Mouse (Mus musculus): ENCODE measurements around the gene Ankle1. TPM values are rescaled to one million over a fixed set of nuclear protein-coding genes. Genes with fewer than 3 reads are reported as not detected.

Ankle1 gene
- polyA plus RNA-seq, 1 experiment from 2014 or later: 26.4 TPM

DNA sequence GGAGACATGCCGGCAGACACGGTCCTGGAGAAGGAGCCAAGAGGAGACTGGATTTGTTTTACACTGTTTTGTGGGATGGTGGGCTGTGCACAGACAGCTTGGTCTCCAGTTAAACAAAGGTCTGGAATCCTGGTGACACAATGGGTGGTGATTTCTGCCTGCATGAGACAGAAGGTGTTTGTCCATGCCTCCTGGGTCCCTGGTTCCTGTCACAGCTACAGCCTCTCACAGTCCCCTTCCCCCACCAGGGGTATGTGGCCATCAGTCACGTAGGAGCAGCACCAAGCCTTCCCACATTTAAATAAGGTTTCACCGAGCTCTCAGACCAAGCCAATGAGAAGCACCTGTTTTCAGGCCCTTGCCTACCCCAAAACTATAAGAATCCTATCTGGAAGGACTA lies 45.5 kb downstream of the Ankle1 start:
- 62% methylated on average over 4 of the region's 4 CpGs for WGBS
- no peaks in the 10 kb centered on the region for H3K4me1 ChIP-seq
- H3K27me3 ChIP-seq: no peaks in the 10 kb centered on the region
- H3K27ac ChIP-seq: no peak overlapping the region
- no peaks in the 10 kb centered on the region for H3K9me3 ChIP-seq (replicated peaks)
- H3K4me3 ChIP-seq: no peak overlapping the region
- H3K4me2 ChIP-seq (replicated peaks): no peak overlapping the region
- ATAC-seq (ENCODE audit: low FRiP score): no peak
- H3K36me3 ChIP-seq: peaks cover 3% of the 10 kb centered on the region; the same call in 1 of the 2 replicates
- no peak overlapping the region for H3K9ac ChIP-seq

DNA sequence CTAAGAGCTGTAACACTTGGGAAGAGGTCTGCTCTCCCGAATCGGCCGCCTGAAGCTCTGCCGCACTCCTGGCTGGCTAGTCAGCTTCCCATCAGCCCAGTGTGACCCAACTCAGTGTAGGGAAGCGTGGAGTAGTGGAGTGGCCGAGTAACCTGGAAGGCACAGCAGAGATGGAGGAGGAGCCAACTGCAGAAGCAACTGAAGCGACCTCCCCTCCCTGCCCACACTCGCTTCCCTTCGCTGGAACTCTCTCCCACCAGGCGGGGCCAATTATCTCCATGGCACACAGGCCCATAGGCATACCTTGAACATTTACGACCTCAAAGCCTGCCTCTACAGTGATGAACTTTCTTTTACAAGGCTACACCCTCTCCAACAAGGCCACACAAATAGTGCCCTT lies 46.0 kb downstream of the Ankle1 start:
- no peaks in the 10 kb centered on the region for H3K27me3 ChIP-seq
- H3K4me1 ChIP-seq: no peaks in the 10 kb centered on the region
- H3K4me2 ChIP-seq (replicated peaks): no peak overlapping the region
- H3K9ac ChIP-seq: no peak overlapping the region
- H3K4me3 ChIP-seq: no peak overlapping the region
- no peak for ATAC-seq (ENCODE audit: low FRiP score)
- H3K27ac ChIP-seq: no peak overlapping the region
- no peaks in the 10 kb centered on the region for H3K9me3 ChIP-seq (replicated peaks)
- H3K36me3 ChIP-seq: peaks cover 7% of the 10 kb centered on the region; the same call in 1 of the 2 replicates
- 50% methylated on average over 11 of the region's 11 CpGs for WGBS

GRCm38 (mm10) chr8:71452669-71453068 lies 46.9 kb downstream of the Ankle1 start:
- H3K9ac ChIP-seq: no peak overlapping the region
- H3K4me1 ChIP-seq: no peaks in the 10 kb centered on the region
- WGBS: 75% methylated on average over 2 of the region's 2 CpGs

DNA sequence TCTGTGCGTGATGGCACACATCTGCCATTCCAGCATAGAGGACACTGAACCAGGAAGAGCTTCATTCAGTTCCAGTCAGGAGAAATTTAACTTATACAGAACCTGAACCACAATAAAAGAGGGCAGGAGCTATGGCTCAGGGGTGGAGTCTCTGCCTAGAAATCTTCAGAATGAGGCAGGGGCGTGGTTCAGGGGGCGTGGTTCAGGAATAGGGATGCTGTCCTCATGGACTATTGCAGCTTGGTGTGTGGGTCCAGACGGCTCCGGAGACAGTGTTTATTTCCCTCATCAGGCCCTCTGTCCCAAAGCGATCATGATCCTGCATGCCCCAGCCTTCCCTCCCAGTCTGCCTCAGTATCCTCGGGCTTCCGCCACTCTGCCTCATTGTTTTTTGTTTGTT lies 48.9 kb downstream of the Ankle1 start:
- Histone ChIP-seq H3K4me1 (peaks cover 7% of the 10 kb centered on the region; the same call in 1 of the 2 replicates), H3K27me3 (no peaks in the 10 kb centered on the region), H3K9ac (no peak overlapping the region), H3K4me2 (replicated peaks) (no peak overlapping the region), H3K4me3 (no peak overlapping the region), H3K9me3 (replicated peaks) (no peaks in the 10 kb centered on the region), H3K27ac (no peak overlapping the region), H3K36me3 (peaks cover 36% of the 10 kb centered on the region)
- no peak for ATAC-seq (ENCODE audit: low FRiP score)
- 84% methylated on average over 8 of the region's 8 CpGs for WGBS

More at GRCm38 (mm10) chr8:71452669-71453068, 46.9 kb downstream of the Ankle1 start:
- no peak overlapping the region for H3K4me3 ChIP-seq
- H3K27ac ChIP-seq: no peak overlapping the region
- ATAC-seq (ENCODE audit: low FRiP score): no peak
- H3K27me3 ChIP-seq: no peaks in the 10 kb centered on the region
- H3K4me2 ChIP-seq (replicated peaks): no peak overlapping the region
- H3K36me3 ChIP-seq: peaks cover 16% of the 10 kb centered on the region
- no peaks in the 10 kb centered on the region for H3K9me3 ChIP-seq (replicated peaks)

GRCm38 (mm10) chr8:71456906-71457305 lies 51.1 kb downstream of the Ankle1 start:
- H3K27me3 ChIP-seq: no peaks in the 10 kb centered on the region
- no peak overlapping the region for H3K4me2 ChIP-seq (replicated peaks)
- no peak overlapping the region for H3K4me3 ChIP-seq
- WGBS: 40% methylated on average over 22 of the region's 22 CpGs
- peaks cover 55% of the 10 kb centered on the region for H3K36me3 ChIP-seq
- no peaks in the 10 kb centered on the region for H3K9me3 ChIP-seq (replicated peaks)
- peaks cover 18% of the 10 kb centered on the region for H3K4me1 ChIP-seq
- no peak for ATAC-seq (ENCODE audit: low FRiP score)
- H3K9ac ChIP-seq: no peak overlapping the region
- no peak overlapping the region for H3K27ac ChIP-seq

GRCm38 (mm10) chr8:71457659-71458270 lies 52.0 kb downstream of the Ankle1 start:
- Histone ChIP-seq H3K9ac (no peak overlapping the region), H3K4me3 (no peak overlapping the region), H3K27me3 (no peaks in the 10 kb centered on the region), H3K4me1 (peaks cover 26% of the 10 kb centered on the region), H3K4me2 (replicated peaks) (no peak overlapping the region), H3K9me3 (replicated peaks) (no peaks in the 10 kb centered on the region), H3K36me3 (peaks cover 55% of the 10 kb centered on the region), H3K27ac (no peak overlapping the region)
- no peak for ATAC-seq (ENCODE audit: low FRiP score)
- WGBS: 85% methylated on average over 20 of the region's 20 CpGs

Other genes with a start within 250 kb of the Ankle1 start
- gene Myo9b, start 133.3 kb upstream of the Ankle1 start, polyA plus RNA-seq (2016; fragmentation: Nextera tagmentation; extraction: Ambion mirVana): 28.4 and 30.4 TPM in 2 replicates
- 51.2 and 52.6 TPM in 2 replicates for gene Haus8, start 133.1 kb upstream of the Ankle1 start, polyA plus RNA-seq (2016; fragmentation: Nextera tagmentation; extraction: Ambion mirVana)
- 80.8 and 82.4 TPM in 2 replicates for gene Use1, start 39.2 kb upstream of the Ankle1 start, polyA plus RNA-seq (2016; fragmentation: Nextera tagmentation; extraction: Ambion mirVana)
- 5.8 and 6.7 TPM in 2 replicates for gene Ocel1, start 34.7 kb upstream of the Ankle1 start, polyA plus RNA-seq (2016; fragmentation: Nextera tagmentation; extraction: Ambion mirVana)
- gene Nr2f6, start 24.1 kb upstream of the Ankle1 start, polyA plus RNA-seq (2016; fragmentation: Nextera tagmentation; extraction: Ambion mirVana): 61.2 and 65.2 TPM in 2 replicates
- gene Ushbp1, start 10.2 kb upstream of the Ankle1 start, polyA plus RNA-seq (2016; fragmentation: Nextera tagmentation; extraction: Ambion mirVana): 5.7 and 6.8 TPM in 2 replicates
- 91.1 and 104 TPM in 2 replicates for gene Babam1, start 9.1 kb upstream of the Ankle1 start, polyA plus RNA-seq (2016; fragmentation: Nextera tagmentation; extraction: Ambion mirVana)
- gene Abhd8, start 57.6 kb downstream of the Ankle1 start, polyA plus RNA-seq (2016; fragmentation: Nextera tagmentation; extraction: Ambion mirVana): 107 and 108 TPM in 2 replicates
- 194 and 214 TPM in 2 replicates for gene Mrpl34, start 58.9 kb downstream of the Ankle1 start, polyA plus RNA-seq (2016; fragmentation: Nextera tagmentation; extraction: Ambion mirVana)
- 155 and 161 TPM in 2 replicates for gene Dda1, start 63.2 kb downstream of the Ankle1 start, polyA plus RNA-seq (2016; fragmentation: Nextera tagmentation; extraction: Ambion mirVana)
- gene Ano8, start 80.0 kb downstream of the Ankle1 start, polyA plus RNA-seq (2016; fragmentation: Nextera tagmentation; extraction: Ambion mirVana): 18.0 and 19.6 TPM in 2 replicates
- 15.3 and 16.5 TPM in 2 replicates for gene Gtpbp3, start 82.1 kb downstream of the Ankle1 start, polyA plus RNA-seq (2016; fragmentation: Nextera tagmentation; extraction: Ambion mirVana)
- gene Plvap, start 105.7 kb downstream of the Ankle1 start, polyA plus RNA-seq (2016; fragmentation: Nextera tagmentation; extraction: Ambion mirVana): 39.7 and 42.4 TPM in 2 replicates
- 0.67 and 0.70 TPM in 2 replicates for gene Ccdc194, start 119.7 kb downstream of the Ankle1 start, polyA plus RNA-seq (2016; fragmentation: Nextera tagmentation; extraction: Ambion mirVana)
- gene Bst2, start 131.4 kb downstream of the Ankle1 start, polyA plus RNA-seq (2016; fragmentation: Nextera tagmentation; extraction: Ambion mirVana): 12.9 and 13.4 TPM in 2 replicates
- 51.7 and 58.4 TPM in 2 replicates for gene Mvb12a, start 136.9 kb downstream of the Ankle1 start, polyA plus RNA-seq (2016; fragmentation: Nextera tagmentation; extraction: Ambion mirVana)
- gene Tmem221, start 152.9 kb downstream of the Ankle1 start, polyA plus RNA-seq (2016; fragmentation: Nextera tagmentation; extraction: Ambion mirVana): 0.18 and 0.56 TPM in 2 replicates
- not detected in 2 replicates for gene Nxnl1, start 160.6 kb downstream of the Ankle1 start, polyA plus RNA-seq (2016; fragmentation: Nextera tagmentation; extraction: Ambion mirVana)
- 51.3 and 54.8 TPM in 2 replicates for gene Slc27a1, start 162.9 kb downstream of the Ankle1 start, polyA plus RNA-seq (2016; fragmentation: Nextera tagmentation; extraction: Ambion mirVana)
- gene Pgls, start 186.2 kb downstream of the Ankle1 start, polyA plus RNA-seq (2016; fragmentation: Nextera tagmentation; extraction: Ambion mirVana): 197 and 202 TPM in 2 replicates
- 5.3 and 6.3 TPM in 2 replicates for gene Fam129c, start 191.6 kb downstream of the Ankle1 start, polyA plus RNA-seq (2016; fragmentation: Nextera tagmentation; extraction: Ambion mirVana)
- 63.7 and 65.9 TPM in 2 replicates for gene Colgalt1, start 205.0 kb downstream of the Ankle1 start, polyA plus RNA-seq (2016; fragmentation: Nextera tagmentation; extraction: Ambion mirVana)